Mouse (Mus musculus): ENCODE measurements around the gene Cabp1.

Gene Cabp1

GRCm38 (mm10) chr5:115193669-115194625, at the start of gene Cabp1:
TSS of gene Cabp1 (minus strand) at chr5:115194381.
- peak in 1 of 2 experiments; percentile 49 for DNase-seq (ENCODE audit: low spot score in 2 of 2)

- DNase-seq (ENCODE audit: low spot score in 2 of 2): no peak
Observed at GRCm38 (mm10) chr5:115240191-115240590, 46.0 kb upstream of the Cabp1 start.

GRCm38 (mm10) chr5:115238729-115239195, 44.6 kb upstream of the Cabp1 start:
- no peak for DNase-seq (ENCODE audit: low spot score in 2 of 2)

- peak; percentile 89 to 90 for DNase-seq (ENCODE audit: low spot score in 2 of 2)
Observed at GRCm38 (mm10) chr5:115237803-115238728, 43.9 kb upstream of the Cabp1 start.

GRCm38 (mm10) chr5:115235786-115236263, 41.6 kb upstream of the Cabp1 start, which contains the start of gene Pop5:
TSS of gene Pop5 (plus strand) at chr5:115235836.
- DNase-seq (ENCODE audit: low spot score in 2 of 2): peak; percentile 81 to 87

GRCm38 (mm10) chr5:115235323-115235771, 41.2 kb upstream of the Cabp1 start:
- peak; percentile 39 to 54 for DNase-seq (ENCODE audit: low spot score in 2 of 2)

- no peak for DNase-seq (ENCODE audit: low spot score in 2 of 2)
Observed at GRCm38 (mm10) chr5:115234519-115234918, 40.3 kb upstream of the Cabp1 start.

- DNase-seq (ENCODE audit: low spot score in 2 of 2): no peak
Observed at GRCm38 (mm10) chr5:115233031-115233780, 39.0 kb upstream of the Cabp1 start.

- no peak for DNase-seq (ENCODE audit: low spot score in 2 of 2)
Observed at GRCm38 (mm10) chr5:115232516-115232915, 38.3 kb upstream of the Cabp1 start.

- no peak for DNase-seq (ENCODE audit: low spot score in 2 of 2)
Observed at GRCm38 (mm10) chr5:115231552-115232120, 37.5 kb upstream of the Cabp1 start.

GRCm38 (mm10) chr5:115230830-115231551, 36.8 kb upstream of the Cabp1 start:
- DNase-seq (ENCODE audit: low spot score in 2 of 2): no peak

GRCm38 (mm10) chr5:115222485-115222884, 28.3 kb upstream of the Cabp1 start:
- no peak for DNase-seq (ENCODE audit: low spot score in 2 of 2)

GRCm38 (mm10) chr5:115220931-115221640, 26.9 kb upstream of the Cabp1 start:
- no peak for DNase-seq (ENCODE audit: low spot score in 2 of 2)

- DNase-seq (ENCODE audit: low spot score in 2 of 2): no peak
Observed at GRCm38 (mm10) chr5:115217998-115218397, 23.8 kb upstream of the Cabp1 start.

- no peak for DNase-seq (ENCODE audit: low spot score in 2 of 2)
Observed at GRCm38 (mm10) chr5:115215273-115216185, 21.3 kb upstream of the Cabp1 start.

- no peak for DNase-seq (ENCODE audit: low spot score in 2 of 2)
Observed at GRCm38 (mm10) chr5:115214864-115215263, 20.7 kb upstream of the Cabp1 start.

- no peak for DNase-seq (ENCODE audit: low spot score in 2 of 2)
Observed at GRCm38 (mm10) chr5:115212861-115213260, 18.7 kb upstream of the Cabp1 start.

- DNase-seq (ENCODE audit: low spot score in 2 of 2): no peak
Observed at GRCm38 (mm10) chr5:115212451-115212850, 18.3 kb upstream of the Cabp1 start.

All from natural killer cell, adult 2 months (primary cell).